Mouse (Mus musculus): ENCODE data around the gene Filip1l.
A peak's percentile ranks its signal among the peaks of the same experiment; 100 is the strongest.

The Filip1l gene

GRCm38 (mm10) chr16:57568648-57569404 is 215.9 kb downstream of the Filip1l start:
- no peak for DNase-seq (ENCODE audit: low spot score in 2 of 2)

GRCm38 (mm10) chr16:57570789-57571311 is 218.0 kb downstream of the Filip1l start:
- DNase-seq (ENCODE audit: low spot score in 2 of 2) = no peak

- no peak for DNase-seq (ENCODE audit: low spot score in 2 of 2)
Measured at GRCm38 (mm10) chr16:57573831-57574230, 220.9 kb downstream of the Filip1l start.

- DNase-seq (ENCODE audit: low spot score in 2 of 2) = no peak
Measured at GRCm38 (mm10) chr16:57575764-57576388, 223.0 kb downstream of the Filip1l start.

GRCm38 (mm10) chr16:57577519-57577918 is 224.6 kb downstream of the Filip1l start:
- DNase-seq (ENCODE audit: low spot score in 2 of 2) = no peak

GRCm38 (mm10) chr16:57580041-57580440 is 227.1 kb downstream of the Filip1l start:
- DNase-seq (ENCODE audit: low spot score in 2 of 2) = no peak

GRCm38 (mm10) chr16:57582008-57582407 is 229.1 kb downstream of the Filip1l start:
- DNase-seq (ENCODE audit: low spot score in 2 of 2) = no peak

GRCm38 (mm10) chr16:57585201-57585600 is 232.3 kb downstream of the Filip1l start:
- no peak for DNase-seq (ENCODE audit: low spot score in 2 of 2)

- peak in 1 of 2 experiments; percentile 55 for DNase-seq (ENCODE audit: low spot score in 2 of 2)
Measured at GRCm38 (mm10) chr16:57593422-57594157, 240.7 kb downstream of the Filip1l start.

- DNase-seq (ENCODE audit: low spot score in 2 of 2) = no peak
Measured at GRCm38 (mm10) chr16:57597295-57597957, 244.5 kb downstream of the Filip1l start.

- no peak for DNase-seq (ENCODE audit: low spot score in 2 of 2)
Measured at GRCm38 (mm10) chr16:57601031-57601430, 248.1 kb downstream of the Filip1l start.

- DNase-seq (ENCODE audit: low spot score in 2 of 2) = peak; percentile 46 to 75
Measured at GRCm38 (mm10) chr16:57606444-57607227, 253.7 kb downstream of the Filip1l start, which contains the start of gene Cmss1. TSS of gene Cmss1 (minus strand) at chr16:57606864.

- DNase-seq (ENCODE audit: low spot score in 2 of 2) = peak in 1 of 2 experiments; percentile 35
Measured at GRCm38 (mm10) chr16:57611768-57612167, 258.9 kb downstream of the Filip1l start.
